In genomic region chr14:17621671-17622070, GRCm38 (mm10) we compare ENCODE assay signal across 18 mouse cellular contexts. TPM values are rescaled to one million over a fixed set of nuclear protein-coding genes. Genes with fewer than 3 reads are reported as not detected.
A peak's percentile ranks its signal among the peaks of the same experiment; 100 is the strongest.
DNase-seq lines count a peak whose midpoint lies in the region; ATAC-seq and TF ChIP-seq lines count a peak whose summit lies in the region.
"Had no signal": no experiment of that assay in that cellular context is flagged by ENCODE, and none has a peak within 500 bp of the region (broad histone marks: within the 10 kb centered on the region; RNA-seq: fewer than 3 reads in every experiment).

No protein-coding gene starts in this region.

- H3K9ac ChIP-seq in midbrain, embryonic 15.5 days, result no peak overlapping the region
- H3K9ac ChIP-seq: embryonic facial prominence, embryonic 15.5 days; liver, postnatal 0 days; midbrain, embryonic 13.5 days had no signal

- H3K4me2 ChIP-seq in midbrain, embryonic 15.5 days, result no peak overlapping the region
- H3K4me2 ChIP-seq: embryonic facial prominence, embryonic 15.5 days; midbrain, embryonic 13.5 days had no signal

- no peak overlapping the region for H3K4me3 ChIP-seq in layer of hippocampus, adult 2 months
- H3K4me3 ChIP-seq in midbrain, embryonic 15.5 days, result no peak overlapping the region
- H3K4me3 ChIP-seq: embryonic facial prominence, embryonic 15.5 days; heart, embryonic 10.5 days; limb, embryonic 10.5 days; midbrain, embryonic 13.5 days; myocyte had no signal

- H3K27me3 ChIP-seq in midbrain, embryonic 15.5 days (replicated peaks), result no peaks in the 10 kb centered on the region
- H3K27me3 ChIP-seq: embryonic facial prominence, embryonic 15.5 days; midbrain, embryonic 13.5 days had no signal

- no peaks in the 10 kb centered on the region for H3K9me3 ChIP-seq in midbrain, embryonic 15.5 days
- H3K9me3 ChIP-seq: embryonic facial prominence, embryonic 15.5 days; heart, embryonic 10.5 days; limb, embryonic 10.5 days; midbrain, embryonic 13.5 days had no signal

- WGBS in midbrain, embryonic 15.5 days, result 80% methylated on average over 3 of the region's 3 CpGs

- no peak for TF ChIP-seq CTCF in layer of hippocampus, adult 2 months (conservative IDR thresholded peaks at IDR 0.05)

- H3K36me3 ChIP-seq in midbrain, embryonic 15.5 days (replicated peaks), result no peaks in the 10 kb centered on the region
- H3K36me3 ChIP-seq: embryonic facial prominence, embryonic 15.5 days; heart, embryonic 10.5 days; limb, embryonic 10.5 days; midbrain, embryonic 13.5 days had no signal

- ATAC-seq in midbrain, embryonic 15.5 days (replicated peaks), result no peak
- ATAC-seq: liver, postnatal 0 days; midbrain, embryonic 13.5 days had no signal

- intact Hi-C loops in left cerebral cortex, postnatal 14 days (cut with DNase I), result no loop called here

- peak; percentile 32 to 40 for DNase-seq in layer of hippocampus, adult 2 months (ENCODE audit: low spot score in 2 of 2)
- DNase-seq in layer of hippocampus, postnatal 25 days (ENCODE audit: extremely low spot score in 1 of 2, low spot score in 1 of 2), result no peak
- peak; percentile 13 for DNase-seq in lung, postnatal 36 days
- no peak for DNase-seq in lung, postnatal 4 days
- peak; percentile 49 to 83 for DNase-seq in left cerebral cortex, postnatal 14 days (ENCODE audit: low spot score in 2 of 2)
- peak; percentile 90 for DNase-seq in telencephalon, adult 2 months (ENCODE audit: low read depth, low spot score)
- DNase-seq: adrenal gland, adult 8-10 months; cerebellum, adult 9-11 months; kidney, adult 11 months; liver, postnatal 0 days; thymus, postnatal 14 days had no signal

- no peaks in the 10 kb centered on the region for H3K4me1 ChIP-seq in midbrain, embryonic 15.5 days
- H3K4me1 ChIP-seq: embryonic facial prominence, embryonic 15.5 days; heart, embryonic 10.5 days; limb, embryonic 10.5 days; midbrain, embryonic 13.5 days had no signal

- H3K27ac ChIP-seq in layer of hippocampus, adult 2 months, result no peak overlapping the region
- H3K27ac ChIP-seq in midbrain, embryonic 15.5 days, result no peak overlapping the region
- H3K27ac ChIP-seq: embryonic facial prominence, embryonic 15.5 days; heart, embryonic 10.5 days; limb, embryonic 10.5 days; midbrain, embryonic 13.5 days; stomach, postnatal 0 days had no signal

RNA-seq across cellular contexts. Expression of gene Thrb, which starts 38.4 kb away (rescaled TPM):
- 10 to 100 TPM; 42.8 to 45.0 TPM for total RNA-seq in layer of hippocampus, adult 2 months (2021)
- total RNA-seq in layer of hippocampus, postnatal 25 days (2021), result 10 to 100 TPM; 35.4 to 40.7 TPM
- total RNA-seq in left cerebral cortex, postnatal 14 days (2021), result 10 to 100 TPM; 60.1 to 75.9 TPM
- 2.3 TPM in 2 replicates for polyA plus RNA-seq in midbrain, embryonic 15.5 days (2015; fragmentation: Nextera tagmentation; extraction: Ambion mirVana)

Comparison
In these comparisons a context has a peak if more than half of its experiments do, and no peak if none do; other contexts are left out.
1. DNase-seq: peak in layer of hippocampus, adult 2 months (2 of 2), lung, postnatal 36 days (single experiment), left cerebral cortex, postnatal 14 days (2 of 2) and telencephalon, adult 2 months (single experiment); none in layer of hippocampus, postnatal 25 days (0 of 2) and lung, postnatal 4 days (0 of 2).